Mouse (Mus musculus): Measurements from ENCODE around the gene Fsip1. TPM values are rescaled to one million over a fixed set of nuclear protein-coding genes. Genes with fewer than 3 reads are reported as not detected.

Fsip1 gene
- total RNA-seq (2023): not detected

DNA sequence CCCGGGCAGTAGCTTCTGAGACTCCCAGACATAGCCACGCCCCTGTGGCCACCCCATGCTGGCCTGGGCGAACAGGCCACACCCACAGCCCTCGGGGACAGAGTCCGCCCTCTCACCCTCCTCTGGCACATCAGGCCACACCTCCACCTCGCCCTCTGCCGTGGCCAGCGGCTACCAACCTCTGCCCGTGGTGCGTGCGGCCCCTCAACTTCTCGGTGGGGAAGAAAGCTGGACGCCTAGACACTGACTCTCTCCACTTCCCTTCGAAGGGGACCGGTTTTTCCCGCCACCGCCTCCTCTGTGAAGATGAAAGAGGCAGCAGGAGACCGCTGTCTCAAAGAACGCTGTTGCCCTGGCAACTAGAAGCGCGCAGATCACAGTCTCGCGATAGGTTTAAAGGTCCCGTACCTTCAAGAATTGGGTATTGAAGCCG is at the start of gene Fsip1:
TSS of gene Fsip1 (minus strand) at position 346 of the 433 bp plus-strand sequence.

DNA sequence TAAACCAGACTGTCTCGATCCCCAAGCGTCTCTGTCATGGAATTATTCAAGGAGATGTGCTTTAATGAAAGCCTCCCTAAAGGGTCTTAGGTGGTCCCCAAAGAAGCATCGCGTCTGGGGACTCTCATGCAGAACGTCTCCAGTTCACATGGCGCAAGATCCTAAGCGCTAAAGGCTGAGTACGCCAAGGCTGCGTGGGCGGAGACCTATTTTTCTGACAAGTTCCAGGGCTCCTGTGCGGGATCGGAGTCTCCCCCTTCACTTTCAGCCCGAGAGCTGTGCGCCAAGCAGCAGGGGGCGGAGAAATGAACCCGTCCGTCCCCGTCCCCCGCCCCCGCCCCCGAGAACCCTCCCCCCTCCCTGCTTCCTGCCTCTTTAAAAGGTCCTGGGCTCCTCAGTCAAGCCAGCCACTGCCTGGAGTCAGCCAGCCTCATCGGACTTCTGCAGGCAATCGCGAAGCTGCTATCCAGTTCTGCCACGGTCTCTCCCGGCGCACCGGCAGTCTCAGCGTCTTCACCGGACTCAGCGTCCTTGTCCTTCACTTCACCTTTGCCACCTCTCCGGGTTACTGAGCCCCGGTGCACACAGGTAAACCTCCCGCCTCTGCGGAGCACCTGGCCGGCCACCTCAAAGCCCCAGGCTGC is 145.2 kb downstream of the Fsip1 start, which contains the start of gene Thbs1:
TSS of gene Thbs1 (plus strand) at position 389 of the 644 bp plus-strand sequence.

Other genes starting within 250 kb of the Fsip1 start
- 100 to 1,000 TPM; 260 to 548 TPM for gene Thbs1, start 145.1 kb downstream of the Fsip1 start, total RNA-seq (2023)
- not detected for gene Gpr176, start 116.5 kb upstream of the Fsip1 start, total RNA-seq (2023)
- 10 to 100 TPM; 28.3 to 30.5 TPM for gene Eif2ak4, start 131.7 kb upstream of the Fsip1 start, total RNA-seq (2023)
- 100 to 1,000 TPM in 1 of 2 experiments, 10 to 100 TPM in 1; 96.6 to 101 TPM for gene Srp14, start 222.7 kb upstream of the Fsip1 start, total RNA-seq (2023)

All from monocyte, adult 59 days (primary cell).